Mouse (Mus musculus): ENCODE data around the gene Dcn.

The Dcn gene

GRCm38 (mm10) chr10:97479004-97479766 lies at the start of gene Dcn:
Dcn (plus strand) TSS chr10:97479609.
- DNase-seq, result peak; percentile 97

- peak; percentile 95 for DNase-seq
Observed at GRCm38 (mm10) chr10:97436662-97437061, 42.7 kb upstream of the Dcn start.

- DNase-seq, result peak; percentile 19
Observed at GRCm38 (mm10) chr10:97442300-97442699, 37.1 kb upstream of the Dcn start.

- DNase-seq, result no peak
Observed at GRCm38 (mm10) chr10:97446486-97446885, 32.9 kb upstream of the Dcn start.

- no peak for DNase-seq
Observed at GRCm38 (mm10) chr10:97452886-97453285, 26.5 kb upstream of the Dcn start.

GRCm38 (mm10) chr10:97453529-97453928 lies 25.9 kb upstream of the Dcn start:
- no peak for DNase-seq

GRCm38 (mm10) chr10:97456993-97457392 lies 22.4 kb upstream of the Dcn start:
- no peak for DNase-seq

GRCm38 (mm10) chr10:97466818-97467217 lies 12.6 kb upstream of the Dcn start:
- DNase-seq, result no peak

GRCm38 (mm10) chr10:97469411-97470140 lies 9.8 kb upstream of the Dcn start:
- DNase-seq, result peak; percentile 96

GRCm38 (mm10) chr10:97475460-97475859 lies 3.9 kb upstream of the Dcn start:
- DNase-seq, result no peak

GRCm38 (mm10) chr10:97478259-97478658 lies 1.1 kb upstream of the Dcn start:
- no peak for DNase-seq

- DNase-seq, result peak; percentile 92
Observed at GRCm38 (mm10) chr10:97482150-97482549, 2.7 kb downstream of the Dcn start.

GRCm38 (mm10) chr10:97484049-97484448 lies 4.6 kb downstream of the Dcn start:
- DNase-seq, result no peak

GRCm38 (mm10) chr10:97485151-97485550 lies 5.7 kb downstream of the Dcn start:
- peak; percentile 91 for DNase-seq

GRCm38 (mm10) chr10:97486085-97486484 lies 6.7 kb downstream of the Dcn start:
- DNase-seq, result no peak

- DNase-seq, result no peak
Observed at GRCm38 (mm10) chr10:97487269-97487989, 8.0 kb downstream of the Dcn start.

GRCm38 (mm10) chr10:97492367-97492980 lies 13.1 kb downstream of the Dcn start:
- no peak for DNase-seq

GRCm38 (mm10) chr10:97497646-97498045 lies 18.2 kb downstream of the Dcn start:
- peak; percentile 85 for DNase-seq

- peak; percentile 85 for DNase-seq
Observed at GRCm38 (mm10) chr10:97523366-97523765, 44.0 kb downstream of the Dcn start.

GRCm38 (mm10) chr10:97535697-97536096 lies 56.3 kb downstream of the Dcn start:
- DNase-seq, result no peak

- peak; percentile 93 for DNase-seq
Observed at GRCm38 (mm10) chr10:97536921-97537320, 57.5 kb downstream of the Dcn start.

- peak; percentile 64 for DNase-seq
Observed at GRCm38 (mm10) chr10:97538202-97538601, 58.8 kb downstream of the Dcn start.

GRCm38 (mm10) chr10:97547740-97548139 lies 68.3 kb downstream of the Dcn start:
- no peak for DNase-seq
